Mouse (Mus musculus) MEL (cell line): ENCODE measurements around the gene Col20a1. TPM values are rescaled to one million over a fixed set of nuclear protein-coding genes. Genes with fewer than 3 reads are reported as not detected.

ENCODE experiments used
- DNase-seq: peaks from one replicate; pipeline ENCODE4 v3.0.0; 2011; ENCODE audit warnings: low read depth, low spot score
- H3K27ac ChIP-seq: 2 replicates; pipeline ENCODE4 v1.5.1; 2012; ENCODE audit warnings: low read depth, mild to moderate bottlenecking, control low read depth, low read length, moderate library complexity; ENCODE audit not compliant: control insufficient read depth
- H3K27me3 ChIP-seq, 2 experiments: fragments of 150-350 bp in 1 of 2; sonication (generic) in 1 of 2; 2 replicates each; pipeline ENCODE4 v1.6.1; 2012; ENCODE audit warnings: low read length in 2 of 2, mild to moderate bottlenecking in 2 of 2, improper control_type of control experiment in 1 of 2, moderate library complexity in 1 of 2; ENCODE audit not compliant: insufficient read depth in 2 of 2, control insufficient read depth in 1 of 2
- H3K36me3 ChIP-seq, 2 experiments: 2 replicates each; pipeline ENCODE4 v1.6.1; 2012 to 2014; ENCODE audit warnings: low read length in 2 of 2, improper control_type of control experiment in 1 of 2, inconsistent platforms in 1 of 2, mild to moderate bottlenecking in 1 of 2; ENCODE audit not compliant: insufficient read depth in 2 of 2, control insufficient read depth in 1 of 2
- H3K4me1 ChIP-seq, 2 experiments: fragments of 150-350 bp in 1 of 2; sonication (generic) in 1 of 2; 2 replicates each; pipeline ENCODE4 v1.6.1; 2012; ENCODE audit warnings: low read length in 2 of 2, improper control_type of control experiment in 1 of 2, mild to moderate bottlenecking in 1 of 2; ENCODE audit not compliant: insufficient read depth in 2 of 2, control insufficient read depth in 1 of 2
- H3K4me3 ChIP-seq, 2 experiments: fragments of 150-350 bp in 1 of 2; sonication (generic) in 1 of 2; 2 replicates each; pipeline ENCODE4 v1.5.1; 2012; ENCODE audit warnings: low read depth in 2 of 2, low read length in 2 of 2, mild to moderate bottlenecking in 2 of 2, moderate library complexity in 2 of 2, control low read depth in 1 of 2, improper control_type of control experiment in 1 of 2; ENCODE audit not compliant: control insufficient read depth in 1 of 2, insufficient read depth in 1 of 2
- H3K79me2 ChIP-seq: 2 replicates; pipeline ENCODE4 v1.6.1; 2012; ENCODE audit warnings: mild to moderate bottlenecking, low read length, moderate library complexity; ENCODE audit not compliant: control insufficient read depth, poor library complexity, insufficient read depth
- H3K9ac ChIP-seq: 2 replicates; pipeline ENCODE4 v1.6.1; 2012; ENCODE audit warnings: low read depth, mild to moderate bottlenecking, control low read depth, low read length, moderate library complexity; ENCODE audit not compliant: control insufficient read depth, poor library complexity, severe bottlenecking
- H3K9me3 ChIP-seq: fragments of 150-350 bp; sonication (generic); replicated peaks from 2 replicates; pipeline ENCODE4 v1.6.1; 2012; ENCODE audit warnings: mild to moderate bottlenecking, low read length, improper control_type of control experiment, moderate library complexity; ENCODE audit not compliant: insufficient read depth
- BHLHE40 ChIP-seq: IDR thresholded peaks from 2 replicates; pipeline ENCODE4 v1.6.1; 2012; ENCODE audit warnings: low read depth, mild to moderate bottlenecking, inconsistent platforms, low read length, improper control_type of control experiment, borderline replicate concordance
- ELF1 ChIP-seq: IDR thresholded peaks from 2 replicates; pipeline ENCODE4 v1.6.1; 2014; ENCODE audit warnings: low read depth, mild to moderate bottlenecking, inconsistent platforms, low read length, improper control_type of control experiment, moderate library complexity
- EP300 ChIP-seq, 2 experiments: IDR thresholded peaks; 2 replicates each; pipeline ENCODE4 v1.6.1; 2011; ENCODE audit warnings: improper control_type of control experiment in 2 of 2, low read length in 2 of 2, low read depth in 1 of 2, mild to moderate bottlenecking in 1 of 2
- HCFC1 ChIP-seq: IDR thresholded peaks from 2 replicates; pipeline ENCODE4 v1.6.1; 2012; ENCODE audit warnings: low read depth, mild to moderate bottlenecking, inconsistent platforms, low read length, improper control_type of control experiment, moderate library complexity
- KAT2A ChIP-seq: conservative IDR thresholded peaks from 2 replicates; pipeline ENCODE4 v1.6.1; 2012; ENCODE audit warnings: low read depth, low read length, improper control_type of control experiment, inconsistent platforms
- MAFK ChIP-seq: IDR thresholded peaks from 2 replicates; pipeline ENCODE4 v1.6.1; 2011; ENCODE audit warnings: low read depth, mild to moderate bottlenecking, low read length, improper control_type of control experiment, borderline replicate concordance
- MXI1 ChIP-seq: IDR thresholded peaks from 2 replicates; pipeline ENCODE4 v1.6.1; 2011; ENCODE audit warnings: mild to moderate bottlenecking, low read depth, low read length, improper control_type of control experiment
- MYB ChIP-seq: IDR thresholded peaks from 2 replicates; pipeline ENCODE4 v1.6.1; 2011; ENCODE audit warnings: mild to moderate bottlenecking, low read depth, low read length, improper control_type of control experiment
- MYC ChIP-seq: IDR thresholded peaks from 2 replicates; pipeline ENCODE4 v1.6.1; 2011; ENCODE audit warnings: low read depth, mild to moderate bottlenecking, low read length, improper control_type of control experiment, moderate library complexity
- POLR2A ChIP-seq, 2 experiments: IDR thresholded peaks; 2 replicates each; pipeline ENCODE4 v1.6.1; 2011 to 2012; ENCODE audit warnings: low read length in 2 of 2, mild to moderate bottlenecking in 2 of 2, control low read depth in 1 of 2, improper control_type of control experiment in 1 of 2, low read depth in 1 of 2, moderate library complexity in 1 of 2; ENCODE audit not compliant: control insufficient read depth in 1 of 2, insufficient read depth in 1 of 2, poor library complexity in 1 of 2
- POLR2AphosphoS2 ChIP-seq: IDR thresholded peaks from 2 replicates; pipeline ENCODE4 v1.6.1; 2011; ENCODE audit warnings: low read length, improper control_type of control experiment
- POLR2AphosphoS5 ChIP-seq: IDR thresholded peaks from 2 replicates; pipeline ENCODE4 v1.6.1; 2012; ENCODE audit warnings: low read depth, borderline replicate concordance, mild to moderate bottlenecking, inconsistent platforms, low read length, moderate library complexity, mixed read lengths
- RAD21 ChIP-seq: IDR thresholded peaks from 2 replicates; pipeline ENCODE4 v1.6.1; 2011; ENCODE audit warnings: mild to moderate bottlenecking, low read depth, low read length, improper control_type of control experiment
- SMC3 ChIP-seq: IDR thresholded peaks from 2 replicates; pipeline ENCODE4 v1.6.1; 2011; ENCODE audit warnings: low read depth, low read length, improper control_type of control experiment
- TAL1 ChIP-seq: IDR thresholded peaks from 2 replicates; pipeline ENCODE4 v1.6.1; 2012; ENCODE audit warnings: mild to moderate bottlenecking, inconsistent platforms, low read length, moderate library complexity, mixed read lengths
- TBP ChIP-seq: IDR thresholded peaks from 2 replicates; pipeline ENCODE4 v1.8.0; 2011; ENCODE audit warnings: low read depth, low read length, improper control_type of control experiment
- TCF12 ChIP-seq: IDR thresholded peaks from 2 replicates; pipeline ENCODE4 v1.6.1; 2014; ENCODE audit warnings: low read depth, mild to moderate bottlenecking, inconsistent platforms, low read length, improper control_type of control experiment, moderate library complexity
- UBTF ChIP-seq: IDR thresholded peaks from 2 replicates; pipeline ENCODE4 v1.6.1; 2012; ENCODE audit warnings: low read depth, mild to moderate bottlenecking, inconsistent platforms, low read length, improper control_type of control experiment, moderate library complexity, borderline replicate concordance; ENCODE audit not compliant: insufficient read depth
- ZNF384 ChIP-seq: IDR thresholded peaks from 2 replicates; pipeline ENCODE4 v1.6.1; 2012; ENCODE audit warnings: low read depth, mild to moderate bottlenecking, inconsistent platforms, low read length, improper control_type of control experiment
- polyA plus RNA-seq, 2 experiments: library from polyadenylated mRNA; stranded (reverse) in 1 of 2; unstranded in 1 of 2; fragments of >175 nt in 1 of 2; fragments of >200 nt in 1 of 2; gene quantifications; 2 replicates each; pipeline versions ENCODE4 v1.2.1 to v1.2.4; 2012; ENCODE audit warnings: low replicate concordance in 2 of 2, low read depth in 1 of 2; ENCODE audit not compliant: insufficient read length in 2 of 2, insufficient read depth in 1 of 2, missing spikeins in 1 of 2
- total RNA-seq: library from RNA; depleted of rRNA; stranded (reverse); fragments of 300-350 nt; gene quantifications from 2 replicates; pipeline ENCODE4 v1.2.3, GENCODE M21; 2012

The Col20a1 gene
- total and polyA plus RNA-seq, 3 experiments, result 0.23 to 0.40 TPM; not detected in 1

GRCm38 (mm10) chr2:180959605-180960004 is 26.7 kb upstream of the Col20a1 start:
- no peak for TF ChIP-seq MXI1
- TF ChIP-seq HCFC1, result no peak
- no peak for TF ChIP-seq MYB
- no peak for TF ChIP-seq UBTF
- no peak for TF ChIP-seq RAD21
- no peak for TF ChIP-seq TCF12
- no peak for TF ChIP-seq BHLHE40
- TF ChIP-seq TBP, result no peak
- no peak for TF ChIP-seq POLR2AphosphoS5
- TF ChIP-seq ELF1, result no peak
- no peak for TF ChIP-seq TAL1
- TF ChIP-seq POLR2A (IDR thresholded peaks at IDR 0.05; ENCODE audit: control insufficient read depth in 1 of 2, insufficient read depth in 1 of 2, low read depth in 1 of 2, low read length in 2 of 2, poor library complexity in 1 of 2), result no peak
- no peak for TF ChIP-seq MAFK
- no peak for TF ChIP-seq KAT2A
- TF ChIP-seq POLR2AphosphoS2, result no peak
- no peak for TF ChIP-seq MYC
- no peak for TF ChIP-seq ZNF384
- peaks cover 0 to 7% of the 10 kb centered on the region in 2 experiments; a peak in 1 of 4 replicates for H3K4me1 ChIP-seq

GRCm38 (mm10) chr2:180960187-180960586 is 26.1 kb upstream of the Col20a1 start:
- no peak overlapping the region for H3K4me3 ChIP-seq
- H3K27ac ChIP-seq, result no peak overlapping the region
- peaks cover 4 to 9% of the 10 kb centered on the region in 2 experiments for H3K27me3 ChIP-seq
- H3K9ac ChIP-seq, result no peak overlapping the region
- TF ChIP-seq RAD21 (no peak), EP300 (IDR thresholded peaks at IDR 0.05; ENCODE audit: low read depth in 1 of 2, low read length in 2 of 2) (no peak), HCFC1 (no peak), SMC3 (no peak)
- H3K4me1 ChIP-seq, result peaks cover 0 to 7% of the 10 kb centered on the region in 2 experiments; a peak in 1 of 4 replicates
- no peak for DNase-seq
- no peaks in the 10 kb centered on the region for H3K9me3 ChIP-seq
- peaks cover 0 to 5% of the 10 kb centered on the region in 2 experiments; a peak in 1 of 4 replicates for H3K36me3 ChIP-seq
- H3K79me2 ChIP-seq, result no peaks in the 10 kb centered on the region

More at GRCm38 (mm10) chr2:180959605-180960004, 26.7 kb upstream of the Col20a1 start:
- Histone ChIP-seq H3K9me3 (no peaks in the 10 kb centered on the region), H3K27me3 (peaks cover 4 to 9% of the 10 kb centered on the region in 2 experiments), H3K79me2 (no peaks in the 10 kb centered on the region), H3K9ac (no peak overlapping the region), H3K27ac (no peak overlapping the region), H3K36me3 (peaks cover 0 to 5% of the 10 kb centered on the region in 2 experiments; a peak in 1 of 4 replicates), H3K4me3 (no peak overlapping the region)
- DNase-seq, result no peak
